In the genomic region with DNA sequence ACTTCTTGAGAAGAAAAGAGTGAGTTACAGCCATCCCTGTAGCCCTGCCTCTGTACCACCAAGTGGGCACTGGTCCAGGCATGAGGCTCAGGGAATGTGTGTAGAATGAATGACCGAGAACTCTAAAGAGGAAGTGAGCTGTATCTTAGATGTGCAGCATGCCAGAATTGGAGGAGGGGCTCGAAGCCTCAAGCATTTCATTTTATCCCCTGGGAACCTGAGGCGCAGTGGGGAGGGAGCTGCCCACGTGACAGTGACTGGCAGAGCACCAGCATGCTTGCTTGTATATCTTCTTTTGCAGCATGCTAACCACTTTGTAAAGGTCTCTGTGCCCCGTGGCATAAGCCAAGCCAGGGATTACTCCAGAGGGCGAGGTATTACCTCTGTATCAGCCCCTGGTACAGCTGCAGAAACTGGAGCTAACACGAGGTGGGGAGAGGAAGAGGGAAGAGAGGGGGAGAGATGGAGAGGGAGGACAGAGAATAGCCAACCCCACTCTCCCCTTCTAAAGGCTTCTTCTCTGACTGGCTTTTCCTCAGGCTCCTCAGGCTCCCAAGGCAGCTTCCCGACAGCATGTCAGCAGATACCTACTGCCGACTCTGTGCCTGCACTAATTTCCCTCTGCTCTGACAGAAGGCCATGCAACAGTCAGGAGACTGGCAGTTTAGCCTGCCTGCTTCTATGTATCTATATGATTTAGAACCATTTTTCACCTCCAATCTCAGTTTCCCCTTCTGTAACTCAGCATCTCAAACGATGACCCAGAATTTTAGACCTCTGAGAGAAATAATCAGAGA, we compare ENCODE assay signal across 8 mouse cellular contexts. TPM values are rescaled to one million over a fixed set of nuclear protein-coding genes. Genes with fewer than 3 reads are reported as not detected.
DNase-seq lines count a peak whose midpoint lies in the region; ATAC-seq and TF ChIP-seq lines count a peak whose summit lies in the region.

No protein-coding gene starts in this region.

- DNase-seq in liver: peak; percentile 7
- peak; percentile 37 for DNase-seq in adrenal gland, postnatal 25 days
- peak; percentile 44 to 50 for DNase-seq in frontal cortex, postnatal 10 days (ENCODE audit: low spot score in 2 of 2)
- peak; percentile 27 for DNase-seq in lung, postnatal 14 days
- no peak for DNase-seq in spleen, postnatal 36 days (ENCODE audit: low spot score in 2 of 2)
- DNase-seq in thymus, adult 2 months: no peak

- H3K4me1 ChIP-seq in liver, embryonic 12.5 days: no peaks in the 10 kb centered on the region
- peaks cover 32% of the 10 kb centered on the region for H3K4me1 ChIP-seq in hindbrain, embryonic 12.5 days
- H3K4me1 ChIP-seq in thymus, adult 2 months (replicated peaks; ENCODE audit: control insufficient read depth, insufficient read depth, low read length): no peaks in the 10 kb centered on the region

- H3K36me3 ChIP-seq in liver, embryonic 12.5 days: no peaks in the 10 kb centered on the region
- no peaks in the 10 kb centered on the region for H3K36me3 ChIP-seq in hindbrain, embryonic 12.5 days
- H3K36me3 ChIP-seq in thymus, adult 2 months (ENCODE audit: control insufficient read depth, insufficient read depth, low read length): no peaks in the 10 kb centered on the region

- H3K27ac ChIP-seq in liver, embryonic 12.5 days: no peak overlapping the region
- peak overlapping the region; percentile 14; the same call in 1 of the 2 replicates for H3K27ac ChIP-seq in hindbrain, embryonic 12.5 days
- H3K27ac ChIP-seq in thymus, adult 2 months (ENCODE audit: control insufficient read depth, insufficient read depth, low read length): no peak overlapping the region

- no peaks in the 10 kb centered on the region; the same call in 1 of the 2 replicates for H3K27me3 ChIP-seq in liver, embryonic 12.5 days (replicated peaks)
- H3K27me3 ChIP-seq in hindbrain, embryonic 12.5 days: no peaks in the 10 kb centered on the region
- H3K27me3 ChIP-seq in thymus, adult 2 months (ENCODE audit: control insufficient read depth, insufficient read depth, low read length): no peaks in the 10 kb centered on the region; the same call in 1 of the 2 replicates

- no peak overlapping the region for H3K9ac ChIP-seq in liver, embryonic 12.5 days
- no peak overlapping the region for H3K9ac ChIP-seq in hindbrain, embryonic 12.5 days

- H3K4me3 ChIP-seq in liver, embryonic 12.5 days: no peak overlapping the region
- H3K4me3 ChIP-seq in hindbrain, embryonic 12.5 days: no peak overlapping the region
- H3K4me3 ChIP-seq in thymus, adult 2 months (ENCODE audit: control insufficient read depth, insufficient read depth, low read length): no peak overlapping the region

- no peaks in the 10 kb centered on the region for H3K9me3 ChIP-seq in liver, embryonic 12.5 days (replicated peaks)
- no peaks in the 10 kb centered on the region for H3K9me3 ChIP-seq in hindbrain, embryonic 12.5 days (replicated peaks)

- WGBS in liver, embryonic 12.5 days (ENCODE audit: insufficient replicate concordance): 31% methylated on average over 10 of the region's 10 CpGs
- WGBS in hindbrain, embryonic 12.5 days: 49% methylated on average over 9 of the region's 10 CpGs
- 19% methylated on average over 10 of the region's 10 CpGs for WGBS in thymus, adult 2 months

- no peak overlapping the region for H3K4me2 ChIP-seq in liver, embryonic 12.5 days
- no peak overlapping the region for H3K4me2 ChIP-seq in hindbrain, embryonic 12.5 days (replicated peaks)

- no peak for TF ChIP-seq POLR2A in thymus, adult 2 months (IDR thresholded peaks at IDR 0.05; ENCODE audit: control insufficient read depth, extremely low read depth, insufficient read depth, low read length, poor library complexity)

- no peak for TF ChIP-seq CTCF in thymus, adult 2 months (IDR thresholded peaks at IDR 0.05; ENCODE audit: borderline replicate concordance, control insufficient read depth, extremely low read depth, insufficient read depth, low read length, poor library complexity)

- no peak for ATAC-seq in liver, embryonic 12.5 days
- ATAC-seq in hindbrain, embryonic 12.5 days (ENCODE audit: low FRiP score): peak; percentile 56; the same call in 1 of the 2 replicates

RNA-seq across cellular contexts. Expression of gene Gnao1, which starts 31.4 kb away (rescaled TPM):
- polyA plus RNA-seq in liver, embryonic 12.5 days (2016; fragmentation: Nextera tagmentation; extraction: Ambion mirVana): 0.74 and 0.90 TPM in 2 replicates
- 30.4 and 37.9 TPM in 2 replicates for total RNA-seq in adrenal gland, postnatal 25 days (2021)
- polyA plus RNA-seq in hindbrain, embryonic 12.5 days (2016; fragmentation: Nextera tagmentation; extraction: Ambion mirVana): 91.6 and 101 TPM in 2 replicates
- 2.3 and 2.5 TPM in 2 replicates for polyA plus RNA-seq in thymus, adult 2 months (2012; rRNA removed)

Comparison
In these comparisons a context has a peak if more than half of its experiments do, and no peak if none do; other contexts are left out.
1. DNase-seq: peak in liver (single experiment), adrenal gland, postnatal 25 days (single experiment), frontal cortex, postnatal 10 days (2 of 2) and lung, postnatal 14 days (single experiment); none in spleen, postnatal 36 days (0 of 2) and thymus, adult 2 months (single experiment).
2. RNA of gene Gnao1, which starts 31.4 kb away (polyA plus RNA-seq): 91.6 to 101 TPM in hindbrain, embryonic 12.5 days; 2.3 to 2.5 TPM in thymus, adult 2 months and 0.74 to 0.90 TPM in liver, embryonic 12.5 days; every median in the first group is over 10 times any median in the second.